Mouse (Mus musculus) kidney, adult 18-20 months (tissue): ENCODE measurements around the gene Gm20855.
"Not testable (repeated sequence)": the region's sequence is repeated elsewhere in the genome, so short reads cannot be mapped to it uniquely, and the experiment has no call there.

Experiments
- DNase-seq: peaks from one replicate; pipeline ENCODE4 v3.0.0; 2021

Gene Gm20855

GRCm38 (mm10) chrY:35131733-35132132 is at the start of gene Gm20855:
Gm20855 (minus strand) TSS chrY:35131833.
- DNase-seq: not testable (repeated sequence)
